Mouse (Mus musculus): Measurements from ENCODE around the gene Gnl1.
"Not testable (repeated sequence)": the region's sequence is repeated elsewhere in the genome, so short reads cannot be mapped to it uniquely, and the experiment has no call there.

Gnl1 gene

GRCm38 (mm10) chr17:35994879-35995240 lies 15.2 kb downstream of the Gnl1 start:
- DNase-seq: no peak

GRCm38 (mm10) chr17:35996949-35997348 lies 17.3 kb downstream of the Gnl1 start:
- DNase-seq: peak; percentile 95 to 99

GRCm38 (mm10) chr17:35997713-35998510 lies 18.3 kb downstream of the Gnl1 start:
- peak; percentile 44 to 65 for DNase-seq

- DNase-seq: no peak
These were observed 19.1 kb downstream of the Gnl1 start for GRCm38 (mm10) chr17:35998545-35999305.

GRCm38 (mm10) chr17:35999356-35999755 lies 19.7 kb downstream of the Gnl1 start:
- no peak for DNase-seq

GRCm38 (mm10) chr17:36000349-36000748 lies 20.7 kb downstream of the Gnl1 start:
- DNase-seq: no peak

- DNase-seq: no peak
These were observed 21.7 kb downstream of the Gnl1 start for GRCm38 (mm10) chr17:36001121-36001897.

- DNase-seq: no peak
These were observed 22.3 kb downstream of the Gnl1 start for GRCm38 (mm10) chr17:36001966-36002365.

GRCm38 (mm10) chr17:36003331-36003730 lies 23.7 kb downstream of the Gnl1 start:
- no peak for DNase-seq

- DNase-seq: not testable (repeated sequence)
These were observed 24.8 kb downstream of the Gnl1 start for GRCm38 (mm10) chr17:36004409-36004808.

- no peak for DNase-seq
These were observed 35.3 kb downstream of the Gnl1 start for GRCm38 (mm10) chr17:36014977-36015376.

GRCm38 (mm10) chr17:36017046-36017445 lies 37.4 kb downstream of the Gnl1 start:
- no peak for DNase-seq

- peak; percentile 54 to 78 for DNase-seq
These were observed 39.3 kb downstream of the Gnl1 start for GRCm38 (mm10) chr17:36018979-36019378.

- no peak for DNase-seq
These were observed 39.9 kb downstream of the Gnl1 start for GRCm38 (mm10) chr17:36019519-36019918.

- peak; percentile 87 to 89 for DNase-seq
These were observed 40.8 kb downstream of the Gnl1 start, which contains the start of gene H2-T24 for GRCm38 (mm10) chr17:36020191-36021073. H2-T24 (minus strand) TSS chr17:36020560.

- DNase-seq: no peak
These were observed 41.7 kb downstream of the Gnl1 start for GRCm38 (mm10) chr17:36021309-36021708.

GRCm38 (mm10) chr17:36022098-36022497 lies 42.4 kb downstream of the Gnl1 start:
- DNase-seq: no peak

GRCm38 (mm10) chr17:36022922-36023321 lies 43.3 kb downstream of the Gnl1 start:
- DNase-seq: no peak

- peak; percentile 48 to 61 for DNase-seq
These were observed 44.3 kb downstream of the Gnl1 start for GRCm38 (mm10) chr17:36023710-36024654.

GRCm38 (mm10) chr17:36025197-36025596 lies 45.5 kb downstream of the Gnl1 start:
- no peak for DNase-seq

GRCm38 (mm10) chr17:36025901-36026300 lies 46.2 kb downstream of the Gnl1 start:
- no peak for DNase-seq
